Mouse (Mus musculus) CD4-positive, CD25-positive, alpha-beta regulatory T cell, adult 2 months (primary cell): ENCODE data around the gene Chst10.

ENCODE experiments used
- DNase-seq: peaks from one replicate; pipeline ENCODE4 v3.0.0-alpha.2; 2012; ENCODE audit warnings: low read depth, low spot score

The Chst10 gene

DNA sequence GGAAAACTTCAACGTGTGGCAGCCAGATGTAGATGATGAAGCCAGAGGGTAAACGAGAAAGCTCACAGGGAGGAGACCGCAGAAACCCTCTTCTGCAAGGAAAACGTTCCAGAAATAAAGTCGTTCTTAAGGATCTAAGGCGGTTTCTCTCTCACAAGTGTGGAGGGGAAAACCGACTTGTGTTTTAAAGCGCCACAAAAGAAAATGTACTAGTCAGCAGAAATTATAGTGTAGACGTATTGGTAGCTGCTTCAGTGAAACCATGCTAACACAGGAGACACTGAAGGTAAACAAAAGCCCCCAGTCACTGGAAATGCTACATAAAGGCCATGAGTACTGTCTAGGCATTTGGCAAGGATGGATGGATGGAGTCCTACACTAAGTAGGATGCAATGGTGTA, 80.7 kb downstream of the Chst10 start:
- DNase-seq, result no peak

DNA sequence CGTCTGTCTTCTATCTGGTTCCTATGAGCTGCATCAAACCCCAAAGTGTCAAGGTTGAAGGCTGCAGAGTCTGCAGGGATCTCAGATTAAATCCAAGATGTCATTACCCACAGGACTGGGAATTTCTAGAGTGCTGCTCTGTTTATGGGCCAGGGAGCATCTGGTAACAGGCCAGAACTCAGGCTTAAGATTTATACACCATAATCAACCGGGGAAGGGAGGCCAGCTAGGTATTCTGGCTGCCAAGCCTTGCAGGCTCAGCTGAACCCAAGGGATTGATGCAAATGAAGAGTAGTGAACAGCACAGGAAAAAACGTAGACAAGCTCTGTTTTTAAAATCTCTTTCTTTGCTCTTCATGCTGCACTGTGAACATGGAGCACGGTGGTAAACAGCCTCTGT, 81.7 kb downstream of the Chst10 start:
- no peak for DNase-seq
